Mouse (Mus musculus) mesoderm, embryonic 11.5 days (tissue): ENCODE measurements at regions not wholly inside any gene's neighbourhood (a gene's known extent, or its start where the extent isn't known, plus 50 kb on each side); places are given as distances from the start of the nearest gene placed in this dataset.

ENCODE experiments used
- DNase-seq: peaks from one replicate; pipeline ENCODE4 v3.0.0-alpha.2; 2012; ENCODE audit warnings: low read depth, low spot score

- no peak for DNase-seq
Observed at GRCm38 (mm10) chr4:137101169-137101568, 52.6 kb upstream of the Zbtb40 start.

DNA sequence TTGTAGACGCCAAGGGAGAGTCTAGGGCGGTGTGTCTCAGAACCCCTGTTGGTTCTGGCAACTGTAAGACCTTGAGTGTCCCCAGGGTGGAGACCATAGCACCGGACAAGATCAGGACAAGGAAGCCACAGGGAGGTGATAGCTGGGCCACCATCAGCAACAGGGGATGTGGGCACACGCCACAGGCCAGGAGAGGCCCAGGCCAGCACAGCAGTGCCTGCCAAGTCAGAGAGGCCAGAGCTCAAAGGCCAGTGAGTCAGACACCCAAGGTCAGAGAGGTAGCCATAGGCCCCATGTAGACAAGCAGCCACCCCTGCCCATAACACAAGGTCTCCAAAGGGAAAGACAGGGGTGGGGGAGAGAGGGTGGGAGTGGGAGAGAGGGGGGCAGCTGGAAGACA is 52.2 kb upstream of the Zbtb40 start:
- no peak for DNase-seq
